Mouse (Mus musculus) ES-Bruce4 (cell line): ENCODE results near the gene Zdhhc4.

Source experiments
- CTCF ChIP-seq: IDR thresholded peaks from one replicate; pipeline ENCODE4 v1.8.1; 2011; ENCODE audit warnings: low read depth, low read length
- EP300 ChIP-seq: IDR thresholded peaks from 2 replicates; pipeline ENCODE4 v1.6.1; 2011; ENCODE audit warnings: low read depth, low read length; ENCODE audit not compliant: insufficient read depth

DNA sequence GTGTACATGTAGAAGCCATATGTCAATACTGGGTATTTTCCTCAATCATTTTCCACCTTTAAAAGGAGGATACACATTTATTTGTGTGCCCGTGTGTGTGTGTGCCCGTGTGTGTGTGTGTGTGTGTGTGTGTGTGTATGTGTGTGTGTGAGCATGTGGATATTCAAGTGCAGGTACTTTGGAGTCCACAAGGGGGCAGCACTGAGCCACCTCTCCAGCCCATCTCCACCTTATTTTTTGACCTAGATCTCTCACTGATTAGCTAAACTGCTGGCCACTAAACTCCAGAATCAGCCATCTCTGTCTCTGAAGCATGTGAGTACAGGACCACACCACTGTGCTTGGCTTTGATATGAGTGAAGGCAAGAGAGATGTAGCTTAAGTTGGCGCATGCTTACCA is 34.2 kb downstream of the Zdhhc4 start:
- no peak for TF ChIP-seq EP300
- TF ChIP-seq CTCF = peak; percentile 55
